Mouse (Mus musculus) lung, embryonic 16.5 days (tissue): ENCODE data around the gene Snrpn. TPM values are rescaled to one million over a fixed set of nuclear protein-coding genes. Genes with fewer than 3 reads are reported as not detected.

ENCODE experiments used
- ATAC-seq: fragments of 200-750 bp; cut with Nextera tagmentation; 2 replicates; pipeline ENCODE4 v1.8.0; 2017; ENCODE audit warnings: low read depth, mild to moderate bottlenecking, moderate library complexity
- H3K27ac ChIP-seq: fragments of 300-500 bp; sonication (generic); 2 replicates; pipeline ENCODE4 v1.5.1; 2014; ENCODE audit warnings: mild to moderate bottlenecking, control low read depth, low read length
- H3K27me3 ChIP-seq: fragments of 300-500 bp; sonication (generic); 2 replicates; pipeline ENCODE4 v1.6.1; 2014; ENCODE audit warnings: low read depth, low read length, mixed read lengths; ENCODE audit not compliant: control insufficient read depth, insufficient read depth
- H3K36me3 ChIP-seq: fragments of 300-500 bp; sonication (generic); 2 replicates; pipeline ENCODE4 v1.6.1; 2014; ENCODE audit warnings: low read length; ENCODE audit not compliant: control insufficient read depth, insufficient read depth
- H3K4me1 ChIP-seq: fragments of 300-500 bp; sonication (generic); replicated peaks from 2 replicates; pipeline ENCODE4 v1.6.1; 2014; ENCODE audit warnings: low read length, mixed read lengths; ENCODE audit not compliant: control insufficient read depth, insufficient read depth
- H3K4me2 ChIP-seq: fragments of 300-500 bp; sonication (generic); 2 replicates; pipeline ENCODE4 v1.6.1; 2014; ENCODE audit warnings: low read depth, low read length, control low read depth
- H3K4me3 ChIP-seq: fragments of 300-500 bp; sonication (generic); 2 replicates; pipeline ENCODE4 v1.5.1; 2014; ENCODE audit warnings: mild to moderate bottlenecking, low read length, control low read depth
- H3K9ac ChIP-seq: fragments of 300-500 bp; sonication (generic); 2 replicates; pipeline ENCODE4 v1.6.1; 2014; ENCODE audit warnings: low read length, control low read depth
- H3K9me3 ChIP-seq: fragments of 300-500 bp; sonication (generic); 2 replicates; pipeline ENCODE4 v1.6.1; 2016; ENCODE audit warnings: low read length; ENCODE audit not compliant: control insufficient read depth
- WGBS: fragments of 180-500 bp; shearing (Covaris S2); extraction: QIAGEN DNeasy Blood & Tissue Kit; methylation state at CpG from one replicate; pipeline ENCODE4 v1.1.7; 2014; 5-methylcytosine and 5-hydroxymethylcytosine counted together
- polyA plus RNA-seq: library from polyadenylated mRNA; unstranded; fragments of >200 nt; fragmentation: Nextera tagmentation; extraction: Ambion mirVana; gene quantifications from 2 replicates; pipeline ENCODE4 v1.2.1, GENCODE M21; 2015

The Snrpn gene
- polyA plus RNA-seq, 1 experiment from 2014 or later: 28.5 TPM

GRCm38 (mm10) chr7:60013186-60013585 is 126.8 kb downstream of the Snrpn start:
- no peak overlapping the region for H3K9ac ChIP-seq
- ATAC-seq: no peak
- no peaks in the 10 kb centered on the region for H3K36me3 ChIP-seq
- no peak overlapping the region for H3K4me3 ChIP-seq
- no peaks in the 10 kb centered on the region for H3K9me3 ChIP-seq
- H3K27ac ChIP-seq: no peak overlapping the region
- H3K4me2 ChIP-seq: no peak overlapping the region
- 83% methylated on average over 3 of the region's 3 CpGs for WGBS
- H3K27me3 ChIP-seq: no peaks in the 10 kb centered on the region
- no peaks in the 10 kb centered on the region for H3K4me1 ChIP-seq

- H3K4me3 ChIP-seq: no peak overlapping the region
- ATAC-seq: no peak
- WGBS: 36% methylated on average over 3 of the region's 3 CpGs
- H3K36me3 ChIP-seq: no peaks in the 10 kb centered on the region
- no peak overlapping the region for H3K4me2 ChIP-seq
- H3K27me3 ChIP-seq: no peaks in the 10 kb centered on the region
- H3K9me3 ChIP-seq: peaks cover 8% of the 10 kb centered on the region
- no peak overlapping the region for H3K9ac ChIP-seq
- H3K27ac ChIP-seq: no peak overlapping the region
- H3K4me1 ChIP-seq: peaks cover 5% of the 10 kb centered on the region; the same call in 1 of the 2 replicates
Measured at GRCm38 (mm10) chr7:60007727-60008360, 132.2 kb downstream of the Snrpn start.

- Histone ChIP-seq H3K27me3 (no peaks in the 10 kb centered on the region), H3K4me2 (no peak overlapping the region), H3K4me3 (no peak overlapping the region), H3K9me3 (peaks cover 8% of the 10 kb centered on the region), H3K36me3 (no peaks in the 10 kb centered on the region), H3K27ac (no peak overlapping the region), H3K9ac (no peak overlapping the region), H3K4me1 (peaks cover 5% of the 10 kb centered on the region; the same call in 1 of the 2 replicates)
- no peak for ATAC-seq
- 45% methylated on average over 2 of the region's 2 CpGs for WGBS
Measured at GRCm38 (mm10) chr7:60006262-60006661, 133.8 kb downstream of the Snrpn start.

- Histone ChIP-seq H3K4me3 (peak within 1 kb of the TSS; percentile 50), H3K9me3 (peaks cover 8% of the 10 kb centered on the region), H3K4me1 (peaks cover 5% of the 10 kb centered on the region; the same call in 1 of the 2 replicates), H3K27ac (no peak within 1 kb of the TSS), H3K9ac (peak within 1 kb of the TSS; percentile 69), H3K36me3 (no peaks in the 10 kb centered on the region), H3K27me3 (no peaks in the 10 kb centered on the region), H3K4me2 (peak within 1 kb of the TSS; percentile 62)
- ATAC-seq: peak; percentile 85
- WGBS: 40% methylated on average over 30 of the region's 30 CpGs
Measured at GRCm38 (mm10) chr7:60004606-60005330, 135.3 kb downstream of the Snrpn start, which contains the start of the genes Snurf and Gm38393. TSS of gene Snurf (minus strand) at chr7:60005049. TSS of gene Gm38393 (minus strand) at chr7:60005064.

GRCm38 (mm10) chr7:60003921-60004605 is 136.0 kb downstream of the Snrpn start:
- WGBS: 39% methylated on average over 22 of the region's 22 CpGs
- Histone ChIP-seq H3K27ac (no peak overlapping the region), H3K27me3 (no peaks in the 10 kb centered on the region), H3K36me3 (no peaks in the 10 kb centered on the region), H3K4me3 (peak overlapping the region; percentile 50), H3K9ac (peak overlapping the region; percentile 69), H3K4me1 (peaks cover 5% of the 10 kb centered on the region; the same call in 1 of the 2 replicates), H3K9me3 (peaks cover 8% of the 10 kb centered on the region), H3K4me2 (peak overlapping the region; percentile 62)
- ATAC-seq: peak; percentile 87

GRCm38 (mm10) chr7:60003006-60003865 is 136.8 kb downstream of the Snrpn start:
- no peaks in the 10 kb centered on the region for H3K36me3 ChIP-seq
- H3K9ac ChIP-seq: no peak overlapping the region
- ATAC-seq: no peak; the same call in 1 of the 2 replicates
- peaks cover 8% of the 10 kb centered on the region for H3K9me3 ChIP-seq
- H3K4me1 ChIP-seq: peaks cover 5% of the 10 kb centered on the region; the same call in 1 of the 2 replicates
- H3K27ac ChIP-seq: no peak overlapping the region
- 58% methylated on average over 12 of the region's 12 CpGs for WGBS
- peak overlapping the region; percentile 50 for H3K4me3 ChIP-seq
- H3K4me2 ChIP-seq: peak overlapping the region; percentile 62
- no peaks in the 10 kb centered on the region for H3K27me3 ChIP-seq

GRCm38 (mm10) chr7:59978646-59979045 is 161.4 kb downstream of the Snrpn start:
- H3K4me2 ChIP-seq: no peak overlapping the region
- no peak overlapping the region for H3K4me3 ChIP-seq
- no peak overlapping the region for H3K9ac ChIP-seq
- no peaks in the 10 kb centered on the region for H3K36me3 ChIP-seq
- WGBS: 63% methylated on average over 1 of the region's 1 CpGs
- no peaks in the 10 kb centered on the region for H3K9me3 ChIP-seq
- H3K4me1 ChIP-seq: no peaks in the 10 kb centered on the region
- no peaks in the 10 kb centered on the region for H3K27me3 ChIP-seq
- H3K27ac ChIP-seq: no peak overlapping the region
- no peak for ATAC-seq
